In genomic region chr1:57839863-57840262, GRCm38 (mm10) we compare ENCODE assay signal across 23 mouse cellular contexts.
DNase-seq lines count a peak whose midpoint lies in the region; ATAC-seq and TF ChIP-seq lines count a peak whose summit lies in the region.
"Had no signal": no experiment of that assay in that cellular context is flagged by ENCODE, and none has a peak within 500 bp of the region (broad histone marks: within the 10 kb centered on the region; RNA-seq: fewer than 3 reads in every experiment).

No protein-coding gene starts in this region.

- TF ChIP-seq CTCF in thymus, adult 2 months (IDR thresholded peaks at IDR 0.05; ENCODE audit: borderline replicate concordance, control insufficient read depth, extremely low read depth, insufficient read depth, low read length, poor library complexity): no peak
- TF ChIP-seq CTCF in forebrain, postnatal 0 days (IDR thresholded peaks at IDR 0.05; ENCODE audit: low read depth): no peak

- WGBS in thymus, adult 2 months: 5% methylated on average over 6 of the region's 6 CpGs
- WGBS in forebrain, postnatal 0 days: 89% methylated on average over 6 of the region's 6 CpGs

- no peak overlapping the region for H3K9ac ChIP-seq in forebrain, postnatal 0 days
- H3K9ac ChIP-seq: hindbrain, embryonic 14.5 days; kidney, embryonic 15.5 days; limb, embryonic 12.5 days; liver, embryonic 12.5 days; lung, embryonic 14.5 days; midbrain, embryonic 12.5 days; neural tube, embryonic 12.5 days had no signal

- ATAC-seq in common myeloid progenitor, adult 5-6 weeks (replicated peaks; ENCODE audit: low read depth, poor library complexity, severe bottlenecking): 0 out of 2 replicates have a peak, but pooled peaks have one; percentile 3
- ATAC-seq in forebrain, postnatal 0 days: no peak
- ATAC-seq: intestine, embryonic 16.5 days; liver, embryonic 12.5 days had no signal

- H3K27ac ChIP-seq in thymus, adult 2 months (ENCODE audit: control insufficient read depth, insufficient read depth, low read length): peak overlapping the region; percentile 100
- H3K27ac ChIP-seq in forebrain, postnatal 0 days (ENCODE audit: low read depth, low read length): no peak overlapping the region
- H3K27ac ChIP-seq: hindbrain, embryonic 14.5 days; kidney, embryonic 15.5 days; limb, embryonic 12.5 days; liver, embryonic 12.5 days; macrophage; midbrain, embryonic 12.5 days; neural tube, embryonic 12.5 days had no signal

- peak overlapping the region; percentile 39 for H3K4me3 ChIP-seq in thymus, adult 2 months (ENCODE audit: control insufficient read depth, insufficient read depth, low read length)
- H3K4me3 ChIP-seq in forebrain, postnatal 0 days (ENCODE audit: low read depth, low read length): no peak overlapping the region
- H3K4me3 ChIP-seq: kidney, embryonic 15.5 days; limb, embryonic 12.5 days; liver, embryonic 12.5 days; midbrain, embryonic 12.5 days; neural tube, embryonic 12.5 days had no signal

- no peaks in the 10 kb centered on the region for H3K36me3 ChIP-seq in thymus, adult 2 months (ENCODE audit: control insufficient read depth, insufficient read depth, low read length)
- H3K36me3 ChIP-seq in forebrain, postnatal 0 days (ENCODE audit: insufficient read depth): no peaks in the 10 kb centered on the region
- H3K36me3 ChIP-seq: kidney, embryonic 15.5 days; limb, embryonic 12.5 days; liver, embryonic 12.5 days; midbrain, embryonic 12.5 days; neural tube, embryonic 12.5 days had no signal

- TF ChIP-seq POLR2A in thymus, adult 2 months (IDR thresholded peaks at IDR 0.05; ENCODE audit: control insufficient read depth, extremely low read depth, insufficient read depth, low read length, poor library complexity): 0 out of 2 replicates have a peak, but pooled peaks have one; percentile 29

- no peak overlapping the region for H3K4me2 ChIP-seq in forebrain, postnatal 0 days (ENCODE audit: low read depth)
- H3K4me2 ChIP-seq: hindbrain, embryonic 14.5 days; kidney, embryonic 15.5 days; limb, embryonic 12.5 days; liver, embryonic 12.5 days; lung, embryonic 14.5 days; midbrain, embryonic 12.5 days; neural tube, embryonic 12.5 days had no signal

- H3K9me3 ChIP-seq in forebrain, postnatal 0 days (ENCODE audit: low read length): no peaks in the 10 kb centered on the region
- H3K9me3 ChIP-seq: kidney, embryonic 15.5 days; limb, embryonic 12.5 days; liver, embryonic 12.5 days; midbrain, embryonic 12.5 days; neural tube, embryonic 12.5 days had no signal

- no peaks in the 10 kb centered on the region for H3K27me3 ChIP-seq in thymus, adult 2 months (ENCODE audit: control insufficient read depth, insufficient read depth, low read length)
- H3K27me3 ChIP-seq in forebrain, postnatal 0 days (ENCODE audit: insufficient read depth, low read length): no peaks in the 10 kb centered on the region
- H3K27me3 ChIP-seq: kidney, embryonic 15.5 days; limb, embryonic 12.5 days; liver, embryonic 12.5 days; midbrain, embryonic 12.5 days; neural tube, embryonic 12.5 days had no signal

- H3K4me1 ChIP-seq in thymus, adult 2 months (replicated peaks; ENCODE audit: control insufficient read depth, insufficient read depth, low read length): peaks cover 36% of the 10 kb centered on the region
- H3K4me1 ChIP-seq in forebrain, postnatal 0 days (ENCODE audit: insufficient read depth): no peaks in the 10 kb centered on the region
- H3K4me1 ChIP-seq: kidney, embryonic 15.5 days; liver, embryonic 12.5 days; midbrain, embryonic 12.5 days; neural tube, embryonic 12.5 days had no signal

- peak; percentile 4 for DNase-seq in A20 (ENCODE audit: low read depth, low spot score)
- peak; percentile 57 for DNase-seq in CD4-positive helper T cell, adult 2 months (ENCODE audit: low read depth, low spot score)
- peak; percentile 83 for DNase-seq in thymus, adult 2 months
- no peak for DNase-seq in forebrain, postnatal 0 days
- DNase-seq in lung, postnatal 25 days (ENCODE audit: low spot score): no peak
- no peak for DNase-seq in layer of hippocampus, adult 11-12 months (ENCODE audit: low spot score)
- DNase-seq in urinary bladder, postnatal 25 days (ENCODE audit: low spot score): no peak
- DNase-seq: adrenal gland, adult 2 months; cerebellum, adult 9-11 months; embryo, embryonic 11 days; gastrocnemius, postnatal 14 days; heart, postnatal 10 days; lung, embryonic 14.5 days; right cerebral cortex, postnatal 4 days had no signal

Comparison
In these comparisons a context has a peak if more than half of its experiments do, and no peak if none do; other contexts are left out.
1. DNase-seq: peak in A20 (single experiment), CD4-positive helper T cell, adult 2 months (single experiment) and thymus, adult 2 months (single experiment); none in forebrain, postnatal 0 days (single experiment), lung, postnatal 25 days (single experiment), layer of hippocampus, adult 11-12 months (single experiment) and urinary bladder, postnatal 25 days (single experiment).